Mouse (Mus musculus): ENCODE measurements at regions not wholly inside any gene's neighbourhood (a gene's known extent, or its start where the extent isn't known, plus 50 kb on each side); places are given as distances from the start of the nearest gene placed in this dataset. TPM values are rescaled to one million over a fixed set of nuclear protein-coding genes. Genes with fewer than 3 reads are reported as not detected.

DNA sequence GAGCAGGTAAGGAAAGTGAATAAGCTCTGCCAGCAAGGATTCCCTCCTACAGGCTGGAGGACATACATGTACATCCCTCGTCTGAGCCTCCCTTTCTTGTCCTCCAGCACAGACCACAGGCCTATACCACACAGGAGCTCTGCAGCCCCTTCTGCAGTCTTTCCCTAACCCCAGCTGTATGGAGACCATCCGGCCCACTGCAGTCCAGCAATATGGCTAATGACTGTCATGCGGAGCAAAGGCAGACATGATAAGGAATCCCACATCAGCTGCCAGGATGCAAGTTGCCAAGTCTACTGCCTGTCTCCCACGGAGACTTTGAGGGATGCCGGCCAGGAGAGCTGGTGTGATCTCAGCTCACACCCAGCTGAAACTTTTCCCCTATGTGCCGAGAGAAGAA, 50.5 kb upstream of the Man2a1 start:
- H3K4me3 ChIP-seq, result no peak overlapping the region
- H3K27me3 ChIP-seq, result no peaks in the 10 kb centered on the region
- peaks cover 10% of the 10 kb centered on the region for H3K4me1 ChIP-seq (replicated peaks)
- peak; percentile 59; the same call in 1 of the 2 replicates for ATAC-seq (ENCODE audit: low FRiP score, low read depth)
- WGBS, result 50% methylated on average over 6 of the region's 6 CpGs
- H3K9ac ChIP-seq, result no peak overlapping the region
- no peaks in the 10 kb centered on the region for H3K36me3 ChIP-seq
- H3K9me3 ChIP-seq, result no peaks in the 10 kb centered on the region
- no peak overlapping the region for H3K4me2 ChIP-seq
- H3K27ac ChIP-seq (replicated peaks), result no peak overlapping the region

Small RNA genes in the stretch of these regions (microRNA-seq; reads per million reads assigned to microRNA genes)
- not detected for gene Mir6420

Data from hindbrain, embryonic 15.5 days (tissue).